Mouse (Mus musculus): ENCODE results near the gene Cirbp.

GRCm38 (mm10) chr10:80136179-80136951 is 29.4 kb upstream of the Cirbp start:
- TF ChIP-seq CTCF (IDR thresholded peaks at IDR 0.05; ENCODE audit: borderline replicate concordance, control insufficient read depth, extremely low read depth, insufficient read depth, low read length, poor library complexity) (no peak), POLR2A (IDR thresholded peaks at IDR 0.05; ENCODE audit: control insufficient read depth, extremely low read depth, insufficient read depth, low read length, poor library complexity) (no peak)
